Mouse (Mus musculus) frontal cortex, adult 2 months (tissue): ENCODE measurements around the gene Kcnk15. TPM values are rescaled to one million over a fixed set of nuclear protein-coding genes. Genes with fewer than 3 reads are reported as not detected.

Experiments used
- DNase-seq, 2 experiments: peaks; one replicate each; pipeline ENCODE4 v3.0.0; 2022; ENCODE audit warnings: low spot score in 1 of 2; ENCODE audit errors: extremely low spot score in 1 of 2
- polyA plus RNA-seq: library from polyadenylated mRNA; depleted of rRNA; stranded (reverse); fragments of >200 nt; gene quantifications from 2 replicates; pipeline ENCODE4 v1.2.3, GENCODE M21; 2012

Kcnk15 gene
- polyA plus RNA-seq, 1 experiment: 7.3 TPM

DNA sequence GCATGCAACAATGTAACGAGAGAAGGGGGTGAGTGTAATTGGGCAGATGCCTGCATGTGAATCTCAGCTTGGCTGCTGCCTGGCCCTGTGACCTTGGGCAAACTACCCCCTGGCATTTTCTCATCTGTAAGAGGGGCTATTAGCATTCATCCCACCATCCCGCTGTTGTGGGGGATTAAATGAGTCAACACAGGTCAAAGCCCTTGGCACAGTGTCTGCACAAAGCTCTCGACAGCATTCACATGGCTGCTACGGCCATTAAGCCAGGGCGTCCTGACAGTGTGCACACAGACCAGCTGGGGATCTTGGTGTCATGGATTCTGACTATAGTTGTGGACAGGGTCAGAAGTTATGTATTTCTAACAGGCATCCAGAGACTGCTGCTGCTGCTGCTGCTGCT lies 21.4 kb downstream of the Kcnk15 start:
- DNase-seq: no peak

- peak in 1 of 2 experiments; percentile 56 for DNase-seq
Measured at GRCm38 (mm10) chr2:163875484-163875883, 22.0 kb downstream of the Kcnk15 start.

DNA sequence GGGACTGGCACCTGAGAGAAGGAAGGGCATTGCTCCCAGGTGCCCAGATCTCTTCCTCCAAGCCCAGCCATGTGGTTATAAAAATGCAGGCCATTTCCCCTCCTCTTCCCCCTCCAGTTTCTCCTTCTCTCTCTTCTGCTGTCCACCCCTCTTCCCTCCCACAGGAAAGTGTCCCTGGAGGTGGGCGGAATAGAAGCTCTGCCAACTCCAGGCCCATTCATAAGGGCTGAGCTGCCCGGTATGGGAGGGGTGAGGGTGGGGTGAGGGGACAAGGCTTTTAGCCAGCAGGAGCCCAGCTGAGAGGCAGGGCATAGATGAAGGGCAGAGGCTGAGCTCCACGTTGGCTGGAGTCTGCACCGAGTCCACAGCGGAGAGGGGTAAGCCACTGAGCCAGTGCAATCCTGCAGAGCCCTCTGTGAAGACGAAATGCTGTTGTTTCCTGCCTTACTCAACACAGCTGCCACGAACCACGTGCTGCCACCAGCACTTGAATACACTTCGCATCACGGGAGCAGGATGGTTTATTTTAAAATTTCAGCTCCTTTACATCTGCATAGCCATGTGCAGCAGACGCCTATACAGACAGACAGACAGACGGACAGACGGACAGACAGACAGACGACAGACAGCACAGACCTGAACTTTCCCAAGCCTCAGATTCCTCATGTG lies 23.5 kb downstream of the Kcnk15 start:
- peak in 1 of 2 experiments; percentile 65 for DNase-seq

GRCm38 (mm10) chr2:163880891-163881290 lies 27.4 kb downstream of the Kcnk15 start:
- DNase-seq: no peak

DNA sequence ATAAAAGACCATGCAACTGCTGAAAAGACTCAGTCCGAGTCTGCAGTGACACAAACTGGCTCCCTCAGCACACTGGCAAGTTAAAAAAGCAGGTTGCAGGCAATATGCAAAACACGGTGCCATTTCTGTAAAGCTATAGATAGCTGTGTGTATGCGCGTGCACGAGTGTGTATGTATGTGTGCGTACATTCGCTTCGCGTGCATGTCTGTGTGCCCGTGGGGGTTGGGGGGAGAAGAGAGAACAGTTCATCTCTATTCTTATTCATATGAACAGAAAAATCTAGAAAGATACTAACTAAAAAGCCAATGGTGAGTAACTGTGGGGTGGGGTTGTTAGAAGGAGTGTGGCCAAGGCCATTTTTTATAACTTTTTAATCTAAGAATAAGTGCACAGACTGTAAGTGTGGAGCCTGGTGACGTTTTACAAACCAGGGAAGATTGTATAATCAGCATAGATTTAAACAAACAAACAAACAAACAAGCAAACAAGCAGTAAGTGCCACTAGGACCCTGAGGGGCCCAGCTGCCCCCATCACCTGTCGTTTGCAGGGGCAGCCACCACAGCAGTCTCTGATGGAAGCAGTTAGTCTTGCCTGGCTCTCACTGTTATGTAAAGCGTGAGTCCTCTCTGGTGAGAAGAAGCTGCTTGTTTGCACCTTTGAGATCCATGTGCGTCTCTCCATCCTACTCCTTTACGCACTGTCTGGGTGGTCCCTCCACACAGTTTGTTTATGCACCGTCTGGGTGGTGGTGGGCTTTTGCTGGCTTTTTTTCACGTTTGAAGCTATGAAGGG lies 29.6 kb downstream of the Kcnk15 start:
- no peak for DNase-seq

- DNase-seq: no peak
Measured at GRCm38 (mm10) chr2:163889411-163889810, 36.0 kb downstream of the Kcnk15 start.

- no peak for DNase-seq
Measured at GRCm38 (mm10) chr2:163890586-163890985, 37.1 kb downstream of the Kcnk15 start.

- DNase-seq: peak in 1 of 2 experiments; percentile 49
Measured at GRCm38 (mm10) chr2:163891271-163891670, 37.8 kb downstream of the Kcnk15 start.

GRCm38 (mm10) chr2:163893446-163894370 lies 40.3 kb downstream of the Kcnk15 start:
- no peak for DNase-seq

DNA sequence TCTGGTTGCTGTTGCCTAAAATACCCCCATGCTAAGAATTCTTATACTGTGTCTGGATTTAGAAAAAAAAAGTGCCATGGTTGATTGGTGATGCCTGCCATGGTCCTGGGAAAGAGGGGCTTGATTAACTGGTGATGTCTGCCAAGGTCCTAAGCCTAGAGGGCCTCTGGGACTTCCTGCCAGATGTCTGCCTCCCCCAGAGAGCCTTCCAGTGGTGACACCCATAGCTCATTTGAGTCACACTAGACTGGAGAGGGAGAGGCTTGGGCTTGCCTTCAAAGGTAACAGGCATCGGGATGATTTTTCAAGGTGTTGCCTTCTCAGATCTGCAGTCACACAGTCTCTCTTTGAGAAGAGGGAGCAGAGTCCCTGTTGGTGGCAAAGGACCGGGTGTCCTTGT lies 41.7 kb downstream of the Kcnk15 start:
- no peak for DNase-seq

GRCm38 (mm10) chr2:163897026-163897425 lies 43.6 kb downstream of the Kcnk15 start:
- DNase-seq: no peak

- DNase-seq: no peak
Measured at GRCm38 (mm10) chr2:163897988-163898535, 44.6 kb downstream of the Kcnk15 start.

- no peak for DNase-seq
Measured at GRCm38 (mm10) chr2:163899910-163900411, 46.5 kb downstream of the Kcnk15 start.

DNA sequence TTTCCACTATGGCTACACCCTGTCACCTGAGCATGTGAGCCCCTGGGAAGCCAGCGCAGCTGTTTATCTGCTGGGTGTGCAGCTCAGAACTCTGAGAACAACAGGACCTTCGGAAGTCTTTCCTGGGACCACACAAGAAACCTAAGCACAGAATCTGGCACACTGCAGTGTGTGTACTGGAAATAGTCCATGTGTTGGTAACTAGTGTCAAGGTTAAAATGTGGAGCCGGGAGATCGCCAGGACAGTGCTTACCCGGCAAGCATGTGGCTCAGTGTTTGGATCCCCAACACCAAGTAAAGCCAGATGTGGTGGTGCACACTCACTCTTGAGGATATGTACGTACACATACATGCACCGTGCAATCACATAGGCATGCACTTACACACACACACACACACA lies 47.6 kb downstream of the Kcnk15 start:
- no peak for DNase-seq

DNA sequence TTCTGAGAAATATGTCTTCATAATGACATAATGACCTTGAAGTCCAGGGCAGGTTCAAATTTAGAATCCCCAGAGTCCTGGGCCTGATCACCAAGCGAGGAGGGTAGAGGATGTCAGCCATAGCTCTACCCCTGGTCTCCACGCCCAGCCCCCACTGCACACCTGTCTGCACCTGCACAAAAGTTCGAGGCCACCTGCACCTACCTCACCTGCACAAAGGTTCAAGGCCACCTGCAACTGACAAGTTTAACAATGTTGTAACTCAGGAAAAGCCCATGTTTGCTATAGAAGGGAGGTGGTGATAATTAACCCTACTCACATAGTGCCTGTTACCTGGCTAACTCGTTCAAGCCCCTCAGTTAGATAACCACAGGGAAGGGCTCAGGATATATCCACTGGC lies 49.0 kb downstream of the Kcnk15 start:
- DNase-seq: no peak

DNA sequence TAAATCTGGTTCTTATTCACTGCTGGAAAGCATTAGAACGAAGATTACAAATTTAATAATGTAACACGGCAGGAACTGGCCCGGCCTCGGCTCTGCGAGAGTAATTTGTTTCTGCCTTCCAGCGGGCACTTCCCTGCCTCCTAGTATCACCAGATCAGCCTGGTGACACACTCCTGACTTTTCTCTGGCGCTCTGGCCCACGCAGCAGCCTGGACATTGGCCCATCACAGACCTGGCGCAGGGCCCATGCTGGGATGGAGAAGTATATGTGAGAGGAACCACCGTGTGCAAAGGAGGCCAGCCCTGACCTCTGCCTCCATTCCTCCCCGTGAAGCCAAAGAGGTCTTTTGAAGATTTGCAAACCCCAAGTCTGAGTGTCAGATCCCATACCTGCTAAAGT lies 50.0 kb downstream of the Kcnk15 start:
- no peak for DNase-seq

- no peak for DNase-seq
Measured at GRCm38 (mm10) chr2:163904323-163904722, 50.9 kb downstream of the Kcnk15 start.

GRCm38 (mm10) chr2:163907131-163907530 lies 53.7 kb downstream of the Kcnk15 start:
- DNase-seq: no peak
